Mouse (Mus musculus) cerebellum, postnatal 14 days (tissue): ENCODE results near the gene Ephx1.
A peak's percentile ranks its signal among the peaks of the same experiment; 100 is the strongest.
"Not testable (repeated sequence)": the region's sequence is repeated elsewhere in the genome, so short reads cannot be mapped to it uniquely, and the experiment has no call there.

Experiments
- DNase-seq, 2 experiments: peaks; one replicate each; pipeline ENCODE4 v3.0.0; 2021; ENCODE audit warnings: mixed read lengths in 2 of 2

Ephx1 gene

GRCm38 (mm10) chr1:180972941-180973340 lies 47.8 kb downstream of the Ephx1 start:
- no peak for DNase-seq

- DNase-seq, result no peak
Observed at GRCm38 (mm10) chr1:180967261-180967660, 53.4 kb downstream of the Ephx1 start.

- no peak for DNase-seq
Observed at GRCm38 (mm10) chr1:180966542-180966941, 54.2 kb downstream of the Ephx1 start.

- no peak for DNase-seq
Observed at GRCm38 (mm10) chr1:180965786-180966185, 54.9 kb downstream of the Ephx1 start.

GRCm38 (mm10) chr1:180958797-180959196 lies 61.9 kb downstream of the Ephx1 start:
- DNase-seq, result no peak

- no peak for DNase-seq
Observed at GRCm38 (mm10) chr1:180957989-180958388, 62.7 kb downstream of the Ephx1 start.

GRCm38 (mm10) chr1:180956973-180957381 lies 63.7 kb downstream of the Ephx1 start:
- no peak for DNase-seq

- DNase-seq, result no peak
Observed at GRCm38 (mm10) chr1:180956401-180956800, 64.3 kb downstream of the Ephx1 start.

GRCm38 (mm10) chr1:180952808-180953207 lies 67.9 kb downstream of the Ephx1 start:
- no peak for DNase-seq

- DNase-seq, result no peak
Observed at GRCm38 (mm10) chr1:180952085-180952746, 68.5 kb downstream of the Ephx1 start.

- DNase-seq, result no peak
Observed at GRCm38 (mm10) chr1:180946448-180946847, 74.3 kb downstream of the Ephx1 start.

GRCm38 (mm10) chr1:180945001-180945980 lies 75.4 kb downstream of the Ephx1 start:
- no peak for DNase-seq

- DNase-seq, result no peak
Observed at GRCm38 (mm10) chr1:180944553-180944952, 76.2 kb downstream of the Ephx1 start.

- DNase-seq, result no peak
Observed at GRCm38 (mm10) chr1:180943896-180944295, 76.8 kb downstream of the Ephx1 start.

GRCm38 (mm10) chr1:180943032-180943644 lies 77.6 kb downstream of the Ephx1 start:
- no peak for DNase-seq

- DNase-seq, result peak; percentile 24 to 42
Observed at GRCm38 (mm10) chr1:180942166-180943031, 78.3 kb downstream of the Ephx1 start, which contains the start of gene Tmem63a. Gene Tmem63a (plus strand): TSS chr1:180942344.

- DNase-seq, result no peak
Observed at GRCm38 (mm10) chr1:180941726-180942125, 79.0 kb downstream of the Ephx1 start.

- no peak for DNase-seq
Observed at GRCm38 (mm10) chr1:180940776-180941460, 79.8 kb downstream of the Ephx1 start.

- DNase-seq, result not testable (repeated sequence)
Observed at GRCm38 (mm10) chr1:180938781-180939180, 81.9 kb downstream of the Ephx1 start.

GRCm38 (mm10) chr1:180937631-180938030 lies 83.1 kb downstream of the Ephx1 start:
- DNase-seq, result not testable (repeated sequence)

GRCm38 (mm10) chr1:180936610-180937398 lies 83.9 kb downstream of the Ephx1 start:
- DNase-seq, result not testable (repeated sequence)
